Mouse (Mus musculus): ENCODE measurements around the gene Tamm41. TPM values are rescaled to one million over a fixed set of nuclear protein-coding genes. Genes with fewer than 3 reads are reported as not detected.

Tamm41 gene
- total RNA-seq, 1 experiment = 35.7 TPM

- in situ Hi-C loops (cut with MboI; ENCODE audit: low sequenced_read_pairs in 2 of 2, unreplicated experiment in 2 of 2) = no loop called here
- Histone ChIP-seq H3K27ac (ENCODE audit: insufficient read depth, low read depth, low read length, poor library complexity, severe bottlenecking) (no peak overlapping the region), H3K4me3 (ENCODE audit: insufficient read depth in 1 of 2, low read depth in 1 of 2, low read length in 2 of 2, poor library complexity in 1 of 2, severe bottlenecking in 1 of 2) (no peak overlapping the region), H3K9me3 (ENCODE audit: control insufficient read depth, insufficient read depth, low read depth, low read length) (no peaks in the 10 kb centered on the region), H3K36me3 (ENCODE audit: control insufficient read depth, insufficient read depth, low read length, poor library complexity, severe bottlenecking) (peaks cover 33% of the 10 kb centered on the region), H3K9ac (ENCODE audit: insufficient read depth, low read depth, low read length, poor library complexity, severe bottlenecking) (no peak overlapping the region), H3K4me1 (ENCODE audit: control insufficient read depth in 2 of 2, insufficient read depth in 2 of 2, low read length in 2 of 2, poor library complexity in 1 of 2) (no peaks in the 10 kb centered on the region)
- DNase-seq (ENCODE audit: low read depth, low spot score) = no peak
- TF ChIP-seq ZC3H11A (IDR thresholded peaks at IDR 0.05; ENCODE audit: borderline replicate concordance, low read depth, low read length) = no peak
- TF ChIP-seq CHD2 (IDR thresholded peaks at IDR 0.05; ENCODE audit: low read depth, low read length) = no peak
- no peak for TF ChIP-seq ZNF384 (IDR thresholded peaks at IDR 0.05; ENCODE audit: low read depth, low read length)
- no peak for TF ChIP-seq HCFC1 (IDR thresholded peaks at IDR 0.05; ENCODE audit: borderline replicate concordance, insufficient read depth, low read length)
- TF ChIP-seq MAFK (IDR thresholded peaks at IDR 0.05; ENCODE audit: insufficient read depth, low read depth, low read length) = no peak
Observed at GRCm38 (mm10) chr6:115033441-115033840, 4.2 kb downstream of the Tamm41 start.

GRCm38 (mm10) chr6:115030098-115030497 lies 7.6 kb downstream of the Tamm41 start:
- peaks cover 41% of the 10 kb centered on the region for H3K36me3 ChIP-seq (ENCODE audit: control insufficient read depth, insufficient read depth, low read length, poor library complexity, severe bottlenecking)
- no peaks in the 10 kb centered on the region for H3K4me1 ChIP-seq (ENCODE audit: control insufficient read depth in 2 of 2, insufficient read depth in 2 of 2, low read length in 2 of 2, poor library complexity in 1 of 2)
- no peak for DNase-seq (ENCODE audit: low read depth, low spot score)
- no peak overlapping the region for H3K27ac ChIP-seq (ENCODE audit: insufficient read depth, low read depth, low read length, poor library complexity, severe bottlenecking)
- H3K9ac ChIP-seq (ENCODE audit: insufficient read depth, low read depth, low read length, poor library complexity, severe bottlenecking) = no peak overlapping the region
- H3K4me3 ChIP-seq (ENCODE audit: insufficient read depth in 1 of 2, low read depth in 1 of 2, low read length in 2 of 2, poor library complexity in 1 of 2, severe bottlenecking in 1 of 2) = no peak overlapping the region
- TF ChIP-seq HCFC1 (IDR thresholded peaks at IDR 0.05; ENCODE audit: borderline replicate concordance, insufficient read depth, low read length) (no peak), MAFK (IDR thresholded peaks at IDR 0.05; ENCODE audit: insufficient read depth, low read depth, low read length) (no peak), ZC3H11A (IDR thresholded peaks at IDR 0.05; ENCODE audit: borderline replicate concordance, low read depth, low read length) (no peak), ZNF384 (IDR thresholded peaks at IDR 0.05; ENCODE audit: low read depth, low read length) (no peak), CHD2 (IDR thresholded peaks at IDR 0.05; ENCODE audit: low read depth, low read length) (no peak)
- no peaks in the 10 kb centered on the region for H3K9me3 ChIP-seq (ENCODE audit: control insufficient read depth, insufficient read depth, low read depth, low read length)
- in situ Hi-C loops (cut with MboI; ENCODE audit: low sequenced_read_pairs in 2 of 2, unreplicated experiment in 2 of 2) = no loop called here

DNA sequence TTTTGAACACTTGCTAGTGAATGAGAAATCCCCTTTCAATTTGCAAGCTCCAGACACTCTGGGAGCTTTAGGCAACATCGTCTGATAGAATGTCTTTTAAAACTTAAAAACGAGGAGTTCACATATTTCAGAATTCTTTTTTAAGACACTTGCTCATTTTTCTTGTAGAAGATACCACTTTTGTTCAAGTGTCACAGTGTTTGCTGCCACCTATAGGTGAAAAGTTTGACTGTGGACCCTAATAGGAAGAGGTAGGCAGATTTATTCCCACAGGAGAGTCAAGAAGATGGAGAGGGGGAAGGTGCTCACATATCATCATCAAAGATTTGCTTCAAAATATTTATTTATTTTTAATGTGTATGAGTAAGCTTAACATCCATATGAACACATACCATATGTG lies 8.4 kb downstream of the Tamm41 start:
- H3K9ac ChIP-seq (ENCODE audit: insufficient read depth, low read depth, low read length, poor library complexity, severe bottlenecking) = no peak overlapping the region
- no peak for TF ChIP-seq HCFC1 (IDR thresholded peaks at IDR 0.05; ENCODE audit: borderline replicate concordance, insufficient read depth, low read length)
- TF ChIP-seq ZC3H11A (IDR thresholded peaks at IDR 0.05; ENCODE audit: borderline replicate concordance, low read depth, low read length) = no peak
- TF ChIP-seq ZNF384 (IDR thresholded peaks at IDR 0.05; ENCODE audit: low read depth, low read length) = no peak
- TF ChIP-seq CHD2 (IDR thresholded peaks at IDR 0.05; ENCODE audit: low read depth, low read length) = no peak
- TF ChIP-seq MAFK (IDR thresholded peaks at IDR 0.05; ENCODE audit: insufficient read depth, low read depth, low read length) = no peak
- H3K4me3 ChIP-seq (ENCODE audit: insufficient read depth in 1 of 2, low read depth in 1 of 2, low read length in 2 of 2, poor library complexity in 1 of 2, severe bottlenecking in 1 of 2) = no peak overlapping the region
- no peak overlapping the region for H3K27ac ChIP-seq (ENCODE audit: insufficient read depth, low read depth, low read length, poor library complexity, severe bottlenecking)
- in situ Hi-C loops (cut with MboI; ENCODE audit: low sequenced_read_pairs in 2 of 2, unreplicated experiment in 2 of 2) = no loop called here
- peaks cover 44% of the 10 kb centered on the region for H3K36me3 ChIP-seq (ENCODE audit: control insufficient read depth, insufficient read depth, low read length, poor library complexity, severe bottlenecking)
- no peaks in the 10 kb centered on the region for H3K9me3 ChIP-seq (ENCODE audit: control insufficient read depth, insufficient read depth, low read depth, low read length)
- peak; percentile 34 for DNase-seq (ENCODE audit: low read depth, low spot score)
- no peaks in the 10 kb centered on the region for H3K4me1 ChIP-seq (ENCODE audit: control insufficient read depth in 2 of 2, insufficient read depth in 2 of 2, low read length in 2 of 2, poor library complexity in 1 of 2)

DNA sequence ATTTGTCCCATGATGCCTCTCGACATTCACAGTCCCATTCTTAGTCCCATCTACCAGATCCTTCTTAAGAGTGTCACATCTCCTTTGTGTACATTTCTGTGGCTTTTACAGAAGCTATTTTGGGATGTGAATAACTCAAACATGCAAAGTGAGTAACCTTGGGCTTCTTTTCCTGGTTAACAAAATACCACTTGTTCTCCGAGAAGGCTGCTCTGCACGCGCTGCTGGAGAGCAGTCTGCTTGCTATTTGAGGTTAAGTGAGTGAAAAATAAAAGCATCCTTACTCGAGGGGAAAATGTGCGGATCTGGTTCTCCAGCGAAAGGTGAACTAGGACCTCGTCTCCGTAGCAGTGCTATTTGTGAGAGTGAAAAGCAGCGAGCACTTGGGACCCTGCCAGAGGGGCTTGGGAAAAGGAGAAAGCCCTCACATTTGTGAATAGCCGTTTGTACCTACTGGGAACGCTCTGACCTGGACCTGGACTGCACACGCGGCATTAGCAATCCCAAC lies 10.1 kb downstream of the Tamm41 start:
- no peak overlapping the region for H3K4me3 ChIP-seq (ENCODE audit: insufficient read depth in 1 of 2, low read depth in 1 of 2, low read length in 2 of 2, poor library complexity in 1 of 2, severe bottlenecking in 1 of 2)
- no peak for TF ChIP-seq MAFK (IDR thresholded peaks at IDR 0.05; ENCODE audit: insufficient read depth, low read depth, low read length)
- TF ChIP-seq CHD2 (IDR thresholded peaks at IDR 0.05; ENCODE audit: low read depth, low read length) = no peak
- TF ChIP-seq ZC3H11A (IDR thresholded peaks at IDR 0.05; ENCODE audit: borderline replicate concordance, low read depth, low read length) = no peak
- no peak for TF ChIP-seq ZNF384 (IDR thresholded peaks at IDR 0.05; ENCODE audit: low read depth, low read length)
- no peak for TF ChIP-seq HCFC1 (IDR thresholded peaks at IDR 0.05; ENCODE audit: borderline replicate concordance, insufficient read depth, low read length)
- H3K9ac ChIP-seq (ENCODE audit: insufficient read depth, low read depth, low read length, poor library complexity, severe bottlenecking) = no peak overlapping the region
- H3K27ac ChIP-seq (ENCODE audit: insufficient read depth, low read depth, low read length, poor library complexity, severe bottlenecking) = no peak overlapping the region
- DNase-seq (ENCODE audit: low read depth, low spot score) = no peak
- no peaks in the 10 kb centered on the region for H3K4me1 ChIP-seq (ENCODE audit: control insufficient read depth in 2 of 2, insufficient read depth in 2 of 2, low read length in 2 of 2, poor library complexity in 1 of 2)
- no peaks in the 10 kb centered on the region for H3K9me3 ChIP-seq (ENCODE audit: control insufficient read depth, insufficient read depth, low read depth, low read length)
- peaks cover 40% of the 10 kb centered on the region for H3K36me3 ChIP-seq (ENCODE audit: control insufficient read depth, insufficient read depth, low read length, poor library complexity, severe bottlenecking)
- in situ Hi-C loops (cut with MboI; ENCODE audit: low sequenced_read_pairs in 2 of 2, unreplicated experiment in 2 of 2) = no loop called here
